Mouse (Mus musculus) embryonic facial prominence, embryonic 14.5 days (tissue): ENCODE data around the gene Traf3. TPM values are rescaled to one million over a fixed set of nuclear protein-coding genes. Genes with fewer than 3 reads are reported as not detected.

Experiments
- ATAC-seq: fragments of 200-750 bp; cut with Nextera tagmentation; 2 replicates; pipeline ENCODE4 v1.8.0; 2017; ENCODE audit warnings: low read depth, moderate number of reproducible peaks, moderate TSS enrichment
- DNase-seq: peaks from one replicate; pipeline ENCODE4 v3.0.0-alpha.2; 2015; ENCODE audit warnings: low spot score
- H3K27ac ChIP-seq: fragments of 300-500 bp; sonication (generic); replicated peaks from 2 replicates; pipeline ENCODE4 v1.5.1; 2014; ENCODE audit warnings: low read depth, mild to moderate bottlenecking, low read length, moderate library complexity
- H3K27me3 ChIP-seq: fragments of 300-500 bp; sonication (generic); replicated peaks from 2 replicates; pipeline ENCODE4 v1.6.1; 2014; ENCODE audit warnings: low read length; ENCODE audit not compliant: control insufficient read depth, insufficient read depth
- H3K36me3 ChIP-seq: fragments of 300-500 bp; sonication (generic); 2 replicates; pipeline ENCODE4 v1.6.1; 2014; ENCODE audit warnings: low read length, mixed read lengths; ENCODE audit not compliant: control insufficient read depth, insufficient read depth
- H3K4me1 ChIP-seq: fragments of 300-500 bp; sonication (generic); 2 replicates; pipeline ENCODE4 v1.6.1; 2014; ENCODE audit warnings: antibody characterized with exemption, low read length; ENCODE audit not compliant: control insufficient read depth, insufficient read depth
- H3K4me2 ChIP-seq: fragments of 300-500 bp; sonication (generic); 2 replicates; pipeline ENCODE4 v1.6.1; 2014; ENCODE audit warnings: low read depth, mild to moderate bottlenecking, low read length, moderate library complexity, mixed read lengths
- H3K4me3 ChIP-seq: fragments of 300-500 bp; sonication (generic); 2 replicates; pipeline ENCODE4 v1.5.1; 2014; ENCODE audit warnings: low read depth, mild to moderate bottlenecking, low read length
- H3K9ac ChIP-seq: fragments of 300-500 bp; sonication (generic); 2 replicates; pipeline ENCODE4 v1.6.1; 2014; ENCODE audit warnings: low read depth, mild to moderate bottlenecking, low read length, moderate library complexity, mixed read lengths
- H3K9me3 ChIP-seq: fragments of 300-500 bp; sonication (generic); 2 replicates; pipeline ENCODE4 v1.6.1; 2016; ENCODE audit warnings: low read length; ENCODE audit not compliant: control insufficient read depth
- WGBS: fragments of 180-500 bp; shearing (Covaris S2); extraction: QIAGEN DNeasy Blood & Tissue Kit; methylation state at CpG from one replicate; pipeline ENCODE4 v1.1.7; 2014; 5-methylcytosine and 5-hydroxymethylcytosine counted together
- polyA plus RNA-seq: library from polyadenylated mRNA; unstranded; fragments of >200 nt; fragmentation: Nextera tagmentation; extraction: Ambion mirVana; gene quantifications from 2 replicates; pipeline ENCODE4 v1.2.1, GENCODE M21; 2014

Gene Traf3
- polyA plus RNA-seq, 1 experiment from 2014 or later = 13.4 TPM

DNA sequence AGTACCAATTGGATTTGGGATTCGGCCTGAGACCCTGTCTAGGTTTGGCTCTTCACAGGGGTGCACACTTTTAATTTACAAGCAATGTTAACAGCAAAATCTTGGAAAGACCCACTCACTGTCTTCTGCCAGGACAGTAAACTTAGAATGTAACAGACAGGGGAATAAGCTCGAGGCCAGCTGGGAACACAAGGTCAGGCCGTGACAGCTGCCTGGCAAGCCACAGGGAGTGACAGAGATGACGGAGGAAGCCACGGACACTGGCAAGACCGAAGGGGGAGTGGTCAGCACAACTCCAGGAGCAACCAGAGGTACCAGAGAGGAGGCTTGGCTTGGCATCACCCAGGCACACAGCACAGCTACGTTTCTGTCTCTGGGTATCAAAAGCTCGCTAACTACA lies 140.7 kb downstream of the Traf3 start:
- Histone ChIP-seq H3K4me1 (no peaks in the 10 kb centered on the region), H3K4me3 (no peak overlapping the region), H3K27me3 (no peaks in the 10 kb centered on the region), H3K4me2 (no peak overlapping the region), H3K27ac (no peak overlapping the region), H3K9me3 (no peaks in the 10 kb centered on the region), H3K9ac (no peak overlapping the region), H3K36me3 (peaks cover 98% of the 10 kb centered on the region)
- DNase-seq (no peak), ATAC-seq (no peak)
- WGBS = 86% methylated on average over 8 of the region's 8 CpGs

DNA sequence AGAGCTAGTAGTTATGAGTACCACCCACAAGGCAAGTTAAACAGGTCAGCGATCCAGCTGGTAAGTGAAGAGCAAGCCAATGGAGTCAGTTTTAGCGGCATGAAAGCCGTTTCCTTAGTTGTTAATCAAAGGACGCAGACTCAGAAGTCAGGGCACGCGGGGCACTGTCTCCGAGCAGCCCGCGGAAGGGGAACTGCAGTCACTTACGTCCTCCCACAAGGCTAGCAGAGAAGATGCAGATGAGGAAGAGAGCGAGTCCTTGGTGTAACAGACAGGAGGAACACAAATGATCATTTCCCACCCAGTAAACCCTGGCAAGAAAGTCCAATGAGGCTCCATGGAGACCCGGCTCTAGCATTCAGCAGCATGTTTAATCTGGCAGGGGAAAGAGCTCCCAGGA lies 143.1 kb downstream of the Traf3 start:
- Histone ChIP-seq H3K27me3 (no peaks in the 10 kb centered on the region), H3K27ac (no peak overlapping the region), H3K4me1 (no peaks in the 10 kb centered on the region), H3K36me3 (peaks cover 98% of the 10 kb centered on the region), H3K4me2 (no peak overlapping the region), H3K9me3 (no peaks in the 10 kb centered on the region), H3K4me3 (no peak overlapping the region), H3K9ac (no peak overlapping the region)
- WGBS = 90% methylated on average over 12 of the region's 12 CpGs
- ATAC-seq = no peak
- DNase-seq = no peak

DNA sequence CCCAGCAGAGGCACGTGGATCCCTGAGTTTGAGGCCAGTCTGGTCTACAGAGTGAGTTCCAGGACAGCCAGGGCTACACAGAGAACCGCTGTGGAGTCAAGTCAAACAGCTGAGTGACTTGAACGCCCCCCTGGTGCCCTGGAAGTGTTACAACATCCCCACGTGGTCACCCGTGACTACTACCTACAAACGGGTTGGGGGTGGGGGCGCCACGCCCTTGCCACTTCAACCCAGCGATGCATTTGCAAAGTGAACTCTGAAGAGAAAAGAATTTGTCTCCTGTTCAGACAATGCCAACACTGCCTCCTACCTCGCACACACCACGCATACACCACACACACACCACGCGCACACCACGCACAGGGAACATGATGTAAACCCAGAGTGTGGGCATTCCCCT lies 143.8 kb downstream of the Traf3 start:
- no peak for ATAC-seq

DNA sequence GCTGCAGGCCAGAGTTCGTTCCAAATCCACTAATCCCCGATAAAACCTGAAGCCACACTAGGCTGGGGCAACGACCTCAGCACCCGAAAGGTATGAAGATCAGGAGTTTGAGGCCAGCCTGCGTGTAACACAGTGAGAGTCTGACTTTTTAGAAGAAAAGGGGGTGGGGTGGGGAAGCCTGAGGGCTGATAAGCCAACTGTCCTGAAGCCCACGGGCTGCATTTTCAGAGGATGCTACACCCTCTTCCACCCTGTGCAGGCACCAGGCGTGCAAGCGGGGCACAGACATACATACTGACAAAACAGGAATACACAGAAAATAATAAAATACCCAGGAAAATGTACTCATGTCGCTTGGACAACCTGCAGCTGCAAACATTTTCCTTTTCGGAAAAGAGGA lies 145.6 kb downstream of the Traf3 start:
- ATAC-seq (no peak), DNase-seq (no peak)
- peaks cover 98% of the 10 kb centered on the region for H3K36me3 ChIP-seq
- H3K27me3 ChIP-seq = no peaks in the 10 kb centered on the region
- H3K4me1 ChIP-seq = no peaks in the 10 kb centered on the region
- H3K9ac ChIP-seq = no peak overlapping the region
- H3K27ac ChIP-seq = no peak overlapping the region
- H3K4me2 ChIP-seq = no peak overlapping the region
- H3K4me3 ChIP-seq = no peak overlapping the region
- WGBS = 92% methylated on average over 10 of the region's 10 CpGs
- no peaks in the 10 kb centered on the region for H3K9me3 ChIP-seq

More for the DNA sequence above, 143.8 kb downstream of the Traf3 start:
- peaks cover 98% of the 10 kb centered on the region for H3K36me3 ChIP-seq
- H3K4me2 ChIP-seq = no peak overlapping the region
- H3K4me1 ChIP-seq = no peaks in the 10 kb centered on the region
- WGBS = 83% methylated on average over 14 of the region's 14 CpGs
- H3K27me3 ChIP-seq = no peaks in the 10 kb centered on the region
- H3K9ac ChIP-seq = no peak overlapping the region
- no peak overlapping the region for H3K27ac ChIP-seq
- H3K9me3 ChIP-seq = no peaks in the 10 kb centered on the region
- no peak overlapping the region for H3K4me3 ChIP-seq
- no peak for DNase-seq

DNA sequence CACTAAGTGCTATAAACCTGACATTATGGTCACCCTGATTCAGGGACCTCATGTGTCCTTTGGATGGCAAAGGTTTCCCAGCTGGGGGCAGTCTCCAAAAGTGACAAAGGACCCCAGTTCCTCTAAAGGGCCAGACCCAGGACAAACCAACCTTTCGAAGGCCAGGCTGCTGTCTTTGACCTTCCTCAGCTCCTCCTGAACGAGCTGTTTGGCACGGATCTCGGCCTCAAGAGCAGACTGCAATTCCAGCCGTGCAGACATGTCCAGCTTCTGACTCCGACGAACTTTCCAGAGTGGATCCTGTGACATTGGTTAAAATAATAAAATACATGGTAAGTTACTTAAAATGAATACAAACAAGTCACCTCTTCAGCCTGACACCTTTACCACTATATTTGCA lies 148.1 kb downstream of the Traf3 start:
- Histone ChIP-seq H3K27me3 (no peaks in the 10 kb centered on the region), H3K4me1 (no peaks in the 10 kb centered on the region), H3K4me2 (no peak overlapping the region), H3K27ac (no peak overlapping the region), H3K9ac (no peak overlapping the region), H3K4me3 (no peak overlapping the region), H3K9me3 (no peaks in the 10 kb centered on the region), H3K36me3 (peaks cover 100% of the 10 kb centered on the region)
- ATAC-seq (no peak), DNase-seq (no peak)
- WGBS = 84% methylated on average over 7 of the region's 7 CpGs

Other genes starting within 250 kb of the Traf3 start
- 11.1 and 13.2 TPM in 2 replicates for gene Ankrd9, start 187.3 kb upstream of the Traf3 start, polyA plus RNA-seq
- 16.8 and 18.0 TPM in 2 replicates for gene Rcor1, start 127.0 kb upstream of the Traf3 start, polyA plus RNA-seq
- gene 4930595D18Rik, start 18.1 kb downstream of the Traf3 start, polyA plus RNA-seq = not detected in 2 replicates
- gene Amn, start 104.7 kb downstream of the Traf3 start, polyA plus RNA-seq = 0.34 and 0.50 TPM in 2 replicates
- 37.7 and 41.5 TPM in 2 replicates for gene Cdc42bpb, start 211.3 kb downstream of the Traf3 start, polyA plus RNA-seq
- gene Lbhd2, start 240.4 kb downstream of the Traf3 start, polyA plus RNA-seq = 5.5 and 5.8 TPM in 2 replicates